Mouse (Mus musculus) heart, embryonic 11.5 days (tissue): ENCODE measurements around the gene Cela3b. TPM values are rescaled to one million over a fixed set of nuclear protein-coding genes. Genes with fewer than 3 reads are reported as not detected.

Source experiments
- ATAC-seq: fragments of 200-750 bp; cut with Nextera tagmentation; replicated peaks from 2 replicates; pipeline ENCODE4 v1.8.0; 2017; ENCODE audit warnings: moderate library complexity; ENCODE audit not compliant: insufficient number of reproducible peaks, low FRiP score, low TSS enrichment
- H3K27ac ChIP-seq: fragments of 300-500 bp; sonication (generic); 2 replicates; pipeline ENCODE4 v1.5.1; 2014; ENCODE audit warnings: mild to moderate bottlenecking, low read depth, low read length
- H3K27me3 ChIP-seq: fragments of 300-500 bp; sonication (generic); 2 replicates; pipeline ENCODE4 v1.6.1; 2014; ENCODE audit warnings: mild to moderate bottlenecking, low read length, mixed read lengths; ENCODE audit not compliant: control insufficient read depth, insufficient read depth
- H3K36me3 ChIP-seq: fragments of 300-500 bp; sonication (generic); 2 replicates; pipeline ENCODE4 v1.6.1; 2014; ENCODE audit warnings: mild to moderate bottlenecking, low read length, moderate library complexity, mixed read lengths; ENCODE audit not compliant: control insufficient read depth, insufficient read depth
- H3K4me1 ChIP-seq: fragments of 300-500 bp; sonication (generic); 2 replicates; pipeline ENCODE4 v1.6.1; 2014; ENCODE audit warnings: low read length; ENCODE audit not compliant: control insufficient read depth, insufficient read depth
- H3K4me2 ChIP-seq: fragments of 300-500 bp; sonication (generic); 2 replicates; pipeline ENCODE4 v1.6.1; 2014; ENCODE audit warnings: mild to moderate bottlenecking, moderate library complexity
- H3K4me3 ChIP-seq: fragments of 300-500 bp; sonication (generic); 2 replicates; pipeline ENCODE4 v1.5.1; 2014; ENCODE audit warnings: low read depth, low read length
- H3K9ac ChIP-seq: fragments of 300-500 bp; sonication (generic); 2 replicates; pipeline ENCODE4 v1.6.1; 2014; ENCODE audit warnings: mild to moderate bottlenecking, low read depth, low read length, moderate library complexity
- H3K9me3 ChIP-seq: fragments of 300-500 bp; sonication (generic); replicated peaks from 2 replicates; pipeline ENCODE4 v1.6.1; 2016; ENCODE audit warnings: low read length; ENCODE audit not compliant: control insufficient read depth
- WGBS: fragments of 180-500 bp; shearing (Covaris S2); extraction: QIAGEN DNeasy Blood & Tissue Kit; methylation state at CpG from one replicate; pipeline ENCODE4 v1.1.7; 2014; ENCODE audit not compliant: insufficient replicate concordance; 5-methylcytosine and 5-hydroxymethylcytosine counted together
- polyA plus RNA-seq: library from polyadenylated mRNA; unstranded; fragments of >200 nt; fragmentation: Nextera tagmentation; extraction: Ambion mirVana; gene quantifications from 2 replicates; pipeline ENCODE4 v1.2.1, GENCODE M21; 2014

Cela3b gene
- polyA plus RNA-seq, 1 experiment from 2014 or later: not detected

DNA sequence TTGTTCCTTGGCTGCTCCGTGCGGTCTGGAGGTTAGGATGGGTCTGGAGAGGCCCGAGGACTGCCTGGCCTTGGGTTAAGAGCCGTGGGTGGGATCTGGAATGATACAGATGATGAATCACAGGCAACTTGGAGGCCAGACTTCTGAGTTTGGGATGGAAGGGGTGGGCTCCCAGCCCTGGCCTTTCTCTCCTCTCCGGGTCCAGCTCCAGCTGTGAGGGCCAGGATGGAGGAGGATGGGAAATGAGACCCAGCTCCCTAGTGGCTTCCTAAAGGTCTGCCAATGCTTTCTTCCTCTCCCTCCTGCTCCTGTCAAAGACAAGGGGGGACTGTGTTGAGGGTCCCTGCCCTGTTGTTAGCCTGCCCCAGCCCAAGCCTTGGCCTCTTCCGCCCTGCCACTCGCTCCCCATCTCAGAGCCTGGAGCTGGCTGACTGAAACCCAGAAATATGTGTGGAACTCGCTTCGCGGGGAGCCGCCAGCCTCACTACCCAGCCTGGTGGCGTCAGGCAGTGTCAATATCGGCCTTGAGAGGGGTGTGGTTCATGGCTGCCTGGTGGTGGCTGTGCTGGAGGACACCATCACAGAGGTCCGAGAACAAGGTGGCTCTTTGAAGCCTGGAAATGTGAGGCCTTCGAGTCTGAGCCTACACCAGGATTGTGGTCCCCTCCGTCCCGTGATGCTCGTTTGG lies 43.5 kb upstream of the Cela3b start:
- H3K9me3 ChIP-seq: no peaks in the 10 kb centered on the region
- peaks cover 92% of the 10 kb centered on the region for H3K4me1 ChIP-seq
- ATAC-seq: no peak
- H3K9ac ChIP-seq: peak overlapping the region; percentile 47
- no peaks in the 10 kb centered on the region; the same call in 1 of the 2 replicates for H3K36me3 ChIP-seq
- 0 out of 2 replicates have a peak overlapping the region, but pooled peaks have one; percentile 3 for H3K4me3 ChIP-seq
- peak overlapping the region; percentile 53 for H3K4me2 ChIP-seq
- WGBS: 29% methylated on average over 18 of the region's 18 CpGs
- no peaks in the 10 kb centered on the region for H3K27me3 ChIP-seq
- H3K27ac ChIP-seq: peak overlapping the region; percentile 88

DNA sequence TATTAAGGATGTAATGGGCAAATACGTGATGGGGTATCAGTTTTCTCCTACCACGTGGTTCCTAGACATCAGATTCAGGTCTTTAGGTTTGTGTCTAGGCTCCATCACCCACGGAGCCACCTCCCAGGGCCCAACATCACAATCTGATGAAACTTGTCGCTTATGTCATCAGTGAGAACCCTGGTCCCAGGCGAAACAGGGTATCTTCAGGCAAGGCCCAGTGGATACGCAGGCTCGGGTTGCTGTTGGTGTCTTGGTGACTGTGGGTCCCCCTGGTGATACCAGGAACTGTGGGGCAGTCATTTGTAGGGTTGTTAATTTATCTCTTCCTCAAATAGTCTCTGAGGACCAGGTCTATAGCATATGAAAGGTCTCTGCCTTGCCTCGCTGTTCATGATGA lies 42.9 kb upstream of the Cela3b start:
- H3K9ac ChIP-seq: peak overlapping the region; percentile 47
- peak overlapping the region; percentile 88 for H3K27ac ChIP-seq
- peaks cover 86% of the 10 kb centered on the region for H3K4me1 ChIP-seq
- 62% methylated on average over 8 of the region's 8 CpGs for WGBS
- ATAC-seq: no peak
- H3K27me3 ChIP-seq: no peaks in the 10 kb centered on the region
- no peaks in the 10 kb centered on the region for H3K9me3 ChIP-seq
- 0 out of 2 replicates have a peak overlapping the region, but pooled peaks have one; percentile 3 for H3K4me3 ChIP-seq
- no peaks in the 10 kb centered on the region; the same call in 1 of the 2 replicates for H3K36me3 ChIP-seq
- H3K4me2 ChIP-seq: peak overlapping the region; percentile 53

DNA sequence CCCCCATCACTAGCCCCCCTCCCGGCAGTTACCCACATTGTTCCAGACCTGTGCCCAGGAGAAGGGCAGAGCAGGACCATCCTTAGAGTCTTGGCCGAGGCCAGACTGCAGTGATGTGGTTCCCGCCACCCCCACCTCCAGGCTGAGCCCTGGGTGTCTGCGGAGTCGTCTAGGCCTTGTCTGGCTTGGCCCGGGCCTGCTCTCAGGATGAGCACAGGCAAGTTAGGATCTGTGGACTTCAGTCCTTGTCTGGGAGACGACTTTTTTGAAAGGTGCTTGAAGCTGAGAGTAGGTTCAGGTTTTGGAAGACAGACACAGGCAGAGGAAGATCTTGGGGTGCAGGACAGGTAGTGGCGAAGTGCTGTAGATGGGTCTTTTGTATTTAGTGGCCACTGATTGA lies 41.0 kb upstream of the Cela3b start:
- Histone ChIP-seq H3K9me3 (no peaks in the 10 kb centered on the region), H3K4me1 (peaks cover 80% of the 10 kb centered on the region), H3K4me3 (peak overlapping the region; percentile 94), H3K36me3 (no peaks in the 10 kb centered on the region; the same call in 1 of the 2 replicates), H3K27ac (peak overlapping the region; percentile 87), H3K4me2 (peak overlapping the region; percentile 75), H3K9ac (peak overlapping the region; percentile 97), H3K27me3 (no peaks in the 10 kb centered on the region)
- ATAC-seq: no peak
- WGBS: 40% methylated on average over 8 of the region's 8 CpGs

DNA sequence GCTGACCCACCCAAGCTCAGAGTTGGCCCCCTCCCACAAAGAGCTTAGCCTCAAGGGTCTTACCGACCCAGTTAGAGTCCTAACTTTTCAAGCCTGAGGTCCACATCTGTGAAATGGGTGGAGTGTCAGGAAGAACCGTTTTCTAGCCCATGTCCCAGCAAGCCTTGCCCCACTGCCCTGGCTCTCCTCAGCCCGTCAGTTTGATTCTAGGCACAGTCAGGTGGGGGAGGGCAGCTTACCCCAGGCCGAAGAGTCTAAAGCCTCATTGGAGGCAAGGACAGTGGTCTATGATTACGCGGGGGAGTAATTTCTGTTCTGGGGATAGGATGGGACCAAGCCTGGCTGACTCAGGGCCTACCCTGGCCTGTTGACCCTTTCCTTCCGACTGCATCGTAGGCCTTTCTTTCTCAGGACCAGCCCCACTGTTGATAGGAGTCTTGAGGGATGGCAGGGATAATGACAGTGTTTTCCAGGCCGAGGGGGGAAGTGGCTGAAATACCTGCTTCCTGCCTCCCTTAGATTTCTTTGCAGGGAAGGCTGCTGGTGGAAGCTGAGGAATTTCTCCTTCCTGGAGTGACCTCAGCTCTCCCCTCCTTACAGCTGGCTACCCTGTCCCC lies 40.5 kb upstream of the Cela3b start:
- no peaks in the 10 kb centered on the region; the same call in 1 of the 2 replicates for H3K36me3 ChIP-seq
- no peaks in the 10 kb centered on the region for H3K9me3 ChIP-seq
- peak overlapping the region; percentile 87 for H3K27ac ChIP-seq
- peak overlapping the region; percentile 94 for H3K4me3 ChIP-seq
- ATAC-seq: no peak
- peak overlapping the region; percentile 97 for H3K9ac ChIP-seq
- H3K4me1 ChIP-seq: peaks cover 75% of the 10 kb centered on the region
- 34% methylated on average over 9 of the region's 9 CpGs for WGBS
- peak overlapping the region; percentile 75 for H3K4me2 ChIP-seq
- no peaks in the 10 kb centered on the region for H3K27me3 ChIP-seq

DNA sequence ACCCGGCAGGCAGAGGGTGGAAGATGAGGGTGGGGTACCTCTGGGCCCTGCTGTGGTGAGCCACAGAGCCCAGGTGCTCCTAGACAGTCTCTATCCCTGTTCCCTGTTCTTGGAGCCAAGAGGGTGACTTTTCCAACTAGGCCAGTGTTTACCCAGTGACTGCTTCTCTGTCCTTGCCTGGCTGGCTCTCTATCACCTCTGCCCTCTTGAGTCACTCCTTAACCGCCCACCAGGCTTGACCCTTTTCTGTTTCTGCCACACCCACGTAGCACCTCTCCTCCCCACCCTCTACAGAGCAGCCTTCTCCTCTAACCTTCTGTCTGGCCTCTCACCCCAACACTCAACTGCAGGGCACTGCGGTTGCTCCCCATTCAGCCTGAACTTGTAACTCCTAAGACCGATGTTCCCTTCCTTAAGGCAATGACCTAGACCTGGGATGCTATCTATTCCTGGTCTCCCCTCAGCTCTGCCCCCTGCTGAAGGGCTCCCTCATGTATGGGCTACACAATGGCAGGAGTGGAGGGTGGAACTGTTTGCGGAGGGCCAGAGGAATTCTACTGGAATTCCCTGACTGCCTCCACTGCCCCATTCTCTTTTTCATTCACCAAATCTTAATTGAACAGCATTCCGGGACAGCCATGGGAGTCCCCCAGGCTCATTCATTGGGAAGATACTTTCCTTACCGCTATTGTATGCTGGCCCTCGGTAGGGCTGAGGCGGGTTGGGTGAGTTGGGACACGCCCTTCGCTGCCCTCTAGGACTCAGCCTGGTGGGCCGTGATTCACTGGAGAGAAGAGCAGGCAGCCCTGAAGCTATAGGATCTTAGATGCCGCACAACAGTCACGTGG lies 39.7 kb upstream of the Cela3b start:
- Histone ChIP-seq H3K9me3 (no peaks in the 10 kb centered on the region), H3K36me3 (no peaks in the 10 kb centered on the region; the same call in 1 of the 2 replicates), H3K4me1 (peaks cover 72% of the 10 kb centered on the region), H3K4me3 (peak overlapping the region; percentile 94), H3K4me2 (peak overlapping the region; percentile 75), H3K27me3 (no peaks in the 10 kb centered on the region), H3K27ac (peak overlapping the region; percentile 87), H3K9ac (peak overlapping the region; percentile 97)
- 24% methylated on average over 15 of the region's 15 CpGs for WGBS
- no peak for ATAC-seq

DNA sequence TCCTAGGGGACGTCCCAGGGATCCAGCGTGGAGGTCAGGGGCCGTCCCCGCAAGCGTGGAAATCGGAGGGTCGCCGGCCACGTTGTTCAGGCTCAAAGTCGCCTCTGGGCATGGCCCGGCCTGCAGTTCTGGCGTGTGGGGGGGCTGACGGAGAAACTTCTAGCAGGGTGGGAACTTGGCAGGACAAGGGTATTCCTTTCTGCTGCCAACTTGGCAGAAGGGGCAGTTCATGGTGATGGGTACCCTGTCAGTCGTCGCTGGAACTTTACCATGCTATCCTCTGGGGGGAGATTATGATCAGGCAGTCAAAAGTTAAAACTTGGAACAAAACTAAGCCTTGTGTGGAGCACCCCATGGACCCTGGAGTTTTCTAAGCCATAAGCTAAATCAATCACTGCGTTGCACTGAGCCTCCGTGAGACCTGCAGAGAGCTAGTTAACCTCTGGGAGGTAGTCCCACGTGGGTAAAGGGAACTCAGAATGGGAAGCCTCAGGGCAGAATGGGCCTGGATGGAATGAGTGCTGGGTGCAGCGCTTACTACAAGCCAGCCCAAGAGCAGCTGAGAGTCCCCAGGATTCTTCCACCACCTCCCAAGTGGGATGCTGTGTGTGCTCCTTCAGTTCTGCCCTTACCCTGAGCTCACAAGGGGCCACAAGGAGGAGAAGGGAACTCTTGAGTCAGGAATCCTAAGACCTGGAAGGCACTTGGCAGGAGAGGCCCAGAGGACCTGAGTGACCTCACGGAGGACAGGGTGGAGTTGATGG lies 38.9 kb upstream of the Cela3b start:
- Histone ChIP-seq H3K4me3 (peak overlapping the region; percentile 94), H3K9ac (peak overlapping the region; percentile 97), H3K9me3 (no peaks in the 10 kb centered on the region), H3K27me3 (no peaks in the 10 kb centered on the region), H3K27ac (peak overlapping the region; percentile 87), H3K4me1 (peaks cover 65% of the 10 kb centered on the region), H3K36me3 (no peaks in the 10 kb centered on the region), H3K4me2 (peak overlapping the region; percentile 75)
- 1% methylated on average over 20 of the region's 20 CpGs for WGBS
- no peak for ATAC-seq

DNA sequence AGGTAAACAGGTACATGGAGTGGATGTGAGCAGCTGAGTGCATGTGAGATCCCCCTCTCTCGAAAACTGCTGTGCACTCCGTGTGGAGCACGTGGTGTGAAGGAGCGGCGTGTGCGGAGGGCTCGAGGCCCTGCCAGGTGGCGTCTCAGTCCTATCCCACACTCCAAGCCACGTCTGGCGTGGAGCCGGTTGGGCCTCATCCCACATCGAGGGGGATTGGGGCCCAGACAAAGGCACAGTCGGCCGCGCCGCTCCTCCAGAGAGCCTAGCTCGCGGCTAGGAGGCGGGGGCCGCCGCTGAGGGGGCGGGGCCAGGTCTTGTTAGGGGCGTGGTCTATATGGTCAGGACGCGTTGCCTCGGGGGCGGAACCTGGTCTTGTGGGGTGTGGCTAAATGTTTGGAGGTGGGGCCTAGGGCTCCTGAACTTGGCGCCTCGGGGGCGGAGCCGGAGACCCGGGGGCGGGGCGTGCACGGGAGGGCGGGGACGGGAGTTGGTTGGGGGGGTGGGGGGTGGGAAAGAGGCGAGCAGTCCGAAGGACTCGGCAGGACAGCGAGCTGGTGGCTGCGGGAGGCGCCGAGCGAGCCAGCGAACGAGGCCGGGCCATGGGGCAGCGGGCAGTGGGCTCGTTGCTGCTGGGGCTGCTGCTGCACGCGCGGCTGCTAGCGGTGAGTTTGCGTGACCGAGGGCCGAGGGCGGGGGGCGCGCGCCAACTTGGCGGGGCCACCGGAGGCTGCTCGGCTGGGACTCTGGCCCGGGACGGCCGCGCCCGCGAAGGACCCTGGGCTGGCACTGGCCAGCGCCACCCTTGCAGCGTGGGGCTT lies 38.1 kb upstream of the Cela3b start, which contains the start of gene Hspg2:
Gene Hspg2, plus strand, starts transcription at position 510 of the 821 bp plus-strand sequence.
- Histone ChIP-seq H3K4me2 (peak within 1 kb of the TSS; percentile 75), H3K36me3 (no peaks in the 10 kb centered on the region), H3K27me3 (no peaks in the 10 kb centered on the region), H3K4me1 (peaks cover 57% of the 10 kb centered on the region), H3K27ac (peak within 1 kb of the TSS; percentile 87), H3K9ac (peak within 1 kb of the TSS; percentile 97), H3K9me3 (no peaks in the 10 kb centered on the region), H3K4me3 (peak within 1 kb of the TSS; percentile 94)
- WGBS: under 1% methylated on average over 69 of the region's 72 CpGs
- ATAC-seq: peak; percentile 76
